Mouse (Mus musculus): ENCODE data around the gene Tiam2. TPM values are rescaled to one million over a fixed set of nuclear protein-coding genes. Genes with fewer than 3 reads are reported as not detected.

Gene Tiam2
- total and polyA plus RNA-seq, 3 experiments = 5.9 to 9.5 (median 9.4) TPM

DNA sequence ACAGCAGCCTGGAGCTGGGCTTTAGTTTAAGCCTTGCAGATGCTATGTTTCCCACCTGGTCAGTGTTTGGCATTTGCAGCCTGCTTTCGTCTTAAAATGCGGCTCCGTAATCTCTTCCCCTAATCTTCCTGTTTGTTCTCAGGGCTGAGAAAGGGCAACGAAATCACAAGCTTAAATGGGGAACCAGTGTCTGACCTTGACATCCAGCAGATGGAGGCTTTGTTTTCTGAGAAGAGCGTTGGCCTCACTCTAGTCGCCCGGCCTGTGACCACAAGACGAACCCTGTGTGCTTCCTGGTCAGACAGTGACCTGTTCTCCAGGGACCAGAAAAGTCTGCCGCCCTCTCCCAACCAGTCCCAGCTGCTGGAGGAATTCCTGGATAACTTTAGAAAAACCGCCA lies 127.6 kb downstream of the Tiam2 start:
- Histone ChIP-seq H3K4me3 (replicated peaks in 1 of 3; ENCODE audit: low read depth in 2 of 3, low read length in 2 of 3, poor library complexity in 1 of 3) (no peak overlapping the region), H3K27ac (ENCODE audit: insufficient read depth, low read depth) (no peak overlapping the region), H3K4me1 (ENCODE audit: control insufficient read depth in 1 of 2, insufficient read depth in 2 of 2) (no peaks in the 10 kb centered on the region), H3K27me3 (replicated peaks) (no peaks in the 10 kb centered on the region), H3K4me2 (ENCODE audit: insufficient read depth, low read depth, poor library complexity, severe bottlenecking) (no peak overlapping the region), H3K9me3 (replicated peaks; ENCODE audit: low read length) (no peaks in the 10 kb centered on the region), H3K79me2 (replicated peaks; ENCODE audit: control insufficient read depth, extremely low read depth, insufficient read depth, poor library complexity, severe bottlenecking) (no peaks in the 10 kb centered on the region), H3K36me3 (replicated peaks in 1 of 2; ENCODE audit: control insufficient read depth in 1 of 2, insufficient read depth in 1 of 2, low read length in 1 of 2) (peaks cover 19 to 82% of the 10 kb centered on the region in 2 experiments), H3K9ac (ENCODE audit: insufficient read depth, low read depth) (no peak overlapping the region)
- in situ Hi-C loops (cut with MboI; ENCODE audit: low pct_ligation_motif_present, low pct_unique_long_range_greater_than_20kb, low sequenced_read_pairs) = no loop called here
- no peak for TF ChIP-seq UBTF (IDR thresholded peaks at IDR 0.05; ENCODE audit: low read depth, low read length)
- TF ChIP-seq RCOR1 (conservative IDR thresholded peaks at IDR 0.05; ENCODE audit: low read depth, low read length) = no peak
- TF ChIP-seq NRF1 (IDR thresholded peaks at IDR 0.05; ENCODE audit: low read depth, low read length) = no peak
- TF ChIP-seq EP300 (IDR thresholded peaks at IDR 0.05; ENCODE audit: low read length) = no peak
- no peak for TF ChIP-seq CHD2 (IDR thresholded peaks at IDR 0.05; ENCODE audit: low read length)
- TF ChIP-seq USF1 (IDR thresholded peaks at IDR 0.05; ENCODE audit: low read depth, low read length) = no peak
- TF ChIP-seq ETS1 (conservative IDR thresholded peaks at IDR 0.05; ENCODE audit: low read depth, low read length) = no peak
- TF ChIP-seq GABPA (IDR thresholded peaks at IDR 0.05; ENCODE audit: insufficient replicate concordance, low read depth, low read length) = no peak
- TF ChIP-seq MYC (IDR thresholded peaks at IDR 0.05; ENCODE audit: low read depth, low read length) = no peak
- no peak for TF ChIP-seq TCF12 (IDR thresholded peaks at IDR 0.05; ENCODE audit: low read depth, low read length)
- no peak for TF ChIP-seq IRF4 (IDR thresholded peaks at IDR 0.05; ENCODE audit: low read depth, low read length)
- TF ChIP-seq SMC3 (IDR thresholded peaks at IDR 0.05; ENCODE audit: low read depth, low read length) = no peak
- TF ChIP-seq ZNF384 (IDR thresholded peaks at IDR 0.05; ENCODE audit: low read depth, low read length) = no peak
- no peak for TF ChIP-seq PAX5 (IDR thresholded peaks at IDR 0.05; ENCODE audit: low read length)
- TF ChIP-seq ELF1 (IDR thresholded peaks at IDR 0.05; ENCODE audit: low read depth, low read length) = no peak
- TF ChIP-seq CTCF (conservative IDR thresholded peaks at IDR 0.05 in 1 of 2, IDR thresholded peaks at IDR 0.05 in 1 of 2; ENCODE audit: low read depth in 2 of 2, low read length in 2 of 2) = no peak
- no peak for TF ChIP-seq JUND (conservative IDR thresholded peaks at IDR 0.05; ENCODE audit: low read depth, low read length)
- TF ChIP-seq KAT2A (IDR thresholded peaks at IDR 0.05; ENCODE audit: insufficient replicate concordance, low read length) = no peak
- dilution Hi-C loops (cut with MboI; ENCODE audit: extremely low pct_ligation_motif_present, extremely low pct_unique_long_range_greater_than_20kb, low sequenced_read_pairs) = no loop called here
- DNase-seq (ENCODE audit: extremely low read depth) = no peak

- dilution Hi-C loops (cut with MboI; ENCODE audit: extremely low pct_ligation_motif_present, extremely low pct_unique_long_range_greater_than_20kb, low sequenced_read_pairs) = no loop called here
- TF ChIP-seq JUN (IDR thresholded peaks at IDR 0.05; ENCODE audit: insufficient read depth, low read depth, low read length) (no peak), ZC3H11A (IDR thresholded peaks at IDR 0.05; ENCODE audit: low read depth, low read length) (no peak), POLR2AphosphoS2 (IDR thresholded peaks at IDR 0.05; ENCODE audit: low read depth, low read length) (no peak), CHD1 (IDR thresholded peaks at IDR 0.05; ENCODE audit: low read depth, low read length) (no peak), TBP (conservative IDR thresholded peaks at IDR 0.05; ENCODE audit: low read depth, low read length) (no peak), SMC3 (IDR thresholded peaks at IDR 0.05; ENCODE audit: low read depth, low read length) (no peak), NRF1 (IDR thresholded peaks at IDR 0.05; ENCODE audit: low read depth, low read length) (no peak), MAZ (IDR thresholded peaks at IDR 0.05; ENCODE audit: low read depth, low read length) (no peak), BHLHE40 (IDR thresholded peaks at IDR 0.05; ENCODE audit: low read depth, low read length) (no peak), HCFC1 (IDR thresholded peaks at IDR 0.05; ENCODE audit: low read depth, low read length) (no peak), POLR2A (IDR thresholded peaks at IDR 0.05; ENCODE audit: low read depth, low read length) (no peak), GABPA (IDR thresholded peaks at IDR 0.05; ENCODE audit: insufficient replicate concordance, low read depth, low read length) (no peak), ETS1 (conservative IDR thresholded peaks at IDR 0.05; ENCODE audit: low read depth, low read length) (no peak), ZKSCAN1 (IDR thresholded peaks at IDR 0.05; ENCODE audit: borderline replicate concordance, low read depth, low read length) (no peak), SIN3A (IDR thresholded peaks at IDR 0.05; ENCODE audit: low read length) (no peak)
- H3K27ac ChIP-seq (ENCODE audit: insufficient read depth, low read depth) = no peak overlapping the region
- no peaks in the 10 kb centered on the region for H3K4me1 ChIP-seq (ENCODE audit: control insufficient read depth in 1 of 2, insufficient read depth in 2 of 2)
- H3K79me2 ChIP-seq (replicated peaks; ENCODE audit: control insufficient read depth, extremely low read depth, insufficient read depth, poor library complexity, severe bottlenecking) = no peaks in the 10 kb centered on the region
- no peaks in the 10 kb centered on the region for H3K9me3 ChIP-seq (replicated peaks; ENCODE audit: low read length)
- H3K4me2 ChIP-seq (ENCODE audit: insufficient read depth, low read depth, poor library complexity, severe bottlenecking) = no peak overlapping the region
- in situ Hi-C loops (cut with MboI; ENCODE audit: low pct_ligation_motif_present, low pct_unique_long_range_greater_than_20kb, low sequenced_read_pairs) = no loop called here
- DNase-seq (ENCODE audit: extremely low read depth) = no peak
- H3K4me3 ChIP-seq (replicated peaks in 1 of 3; ENCODE audit: low read depth in 2 of 3, low read length in 2 of 3, poor library complexity in 1 of 3) = no peak overlapping the region
- H3K27me3 ChIP-seq (replicated peaks) = no peaks in the 10 kb centered on the region
- peaks cover 19 to 82% of the 10 kb centered on the region in 2 experiments for H3K36me3 ChIP-seq (replicated peaks in 1 of 2; ENCODE audit: control insufficient read depth in 1 of 2, insufficient read depth in 1 of 2, low read length in 1 of 2)
- H3K9ac ChIP-seq (ENCODE audit: insufficient read depth, low read depth) = no peak overlapping the region
Measured at GRCm38 (mm10) chr17:3454850-3455249, 128.5 kb downstream of the Tiam2 start.
